Mouse (Mus musculus) left cerebral cortex, postnatal 25 days (tissue): Measurements from ENCODE around the gene Zfp664. TPM values are rescaled to one million over a fixed set of nuclear protein-coding genes. Genes with fewer than 3 reads are reported as not detected.

Experiments used
- total RNA-seq, 2 experiments: library from RNA; stranded (reverse); gene quantifications; 2 replicates each; pipeline ENCODE4 v1.2.3; 2021

The Zfp664 gene
- total RNA-seq, 2 experiments from 2014 or later: 65.8 to 70.9 TPM

Other genes with a start within 250 kb of the Zfp664 start
- gene Atp6v0a2, start 234.1 kb upstream of the Zfp664 start, total RNA-seq: 10 to 100 TPM; 64.2 to 65.2 TPM
- 1 to 10 TPM in 1 of 2 experiments, under 1 TPM in 1; 0.60 to 1.1 TPM for gene Dnah10, start 137.6 kb upstream of the Zfp664 start, total RNA-seq
- 10 to 100 TPM; 72.2 to 73.5 TPM for gene Ccdc92, start 267 bp upstream of the Zfp664 start, total RNA-seq
- 1 to 10 TPM in 1 of 2 experiments, under 1 TPM in 1; 0.87 to 1.0 TPM for gene Rflna, start 140.5 kb downstream of the Zfp664 start, total RNA-seq